Mouse (Mus musculus): ENCODE measurements at regions not wholly inside any gene's neighbourhood (a gene's known extent, or its start where the extent isn't known, plus 50 kb on each side); places are given as distances from the start of the nearest gene placed in this dataset.

DNA sequence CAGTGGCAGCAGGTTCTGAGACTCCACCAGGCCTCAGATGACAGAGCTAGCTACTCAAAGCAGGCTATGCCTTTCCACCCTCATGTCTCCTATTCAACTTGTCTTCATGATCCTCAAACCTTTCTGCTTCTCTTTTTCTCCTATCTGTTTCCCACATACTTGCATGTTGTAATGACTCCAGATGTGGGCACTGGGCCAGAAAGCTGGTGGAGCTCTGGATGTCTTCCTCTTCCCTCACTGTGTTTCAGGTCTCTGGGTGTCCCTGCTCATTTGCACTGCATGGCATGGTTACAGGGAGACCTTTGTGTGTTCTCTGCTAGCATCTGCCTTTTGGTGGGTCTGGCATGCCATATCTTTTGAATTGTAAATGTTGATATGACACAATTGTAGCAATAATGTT is 1354.7 kb upstream of the Pcdh17 start:
- DNase-seq, result peak; percentile 76

Data from heart, adult 11 months (tissue).